Mouse (Mus musculus): ENCODE measurements at regions not wholly inside any gene's neighbourhood (a gene's known extent, or its start where the extent isn't known, plus 50 kb on each side); places are given as distances from the start of the nearest gene placed in this dataset.

GRCm38 (mm10) chr13:107942979-107943378 lies 101.3 kb upstream of the Smim15 start:
- TF ChIP-seq CTCF (IDR thresholded peaks at IDR 0.05; ENCODE audit: extremely low read depth, insufficient read depth, low read length) (no peak), POLR2A (IDR thresholded peaks at IDR 0.05; ENCODE audit: extremely low read depth, insufficient read depth, low read length) (no peak)

All from cortical plate, adult 2 months (tissue).